Mouse (Mus musculus) embryo, embryonic 11.5 days (tissue): ENCODE data around the gene Irf2.

Source experiments
- DNase-seq: peaks from one replicate; pipeline ENCODE4 v3.0.0-alpha.2; 2012; ENCODE audit warnings: low read depth, low spot score

Gene Irf2

GRCm38 (mm10) chr8:46755731-46756333 lies 16.3 kb downstream of the Irf2 start:
- no peak for DNase-seq

GRCm38 (mm10) chr8:46757613-46758012 lies 18.1 kb downstream of the Irf2 start:
- DNase-seq: no peak

- DNase-seq: no peak
Measured at GRCm38 (mm10) chr8:46758131-46758530, 18.6 kb downstream of the Irf2 start.

GRCm38 (mm10) chr8:46758676-46759075 lies 19.1 kb downstream of the Irf2 start:
- no peak for DNase-seq

- DNase-seq: no peak
Measured at GRCm38 (mm10) chr8:46759562-46759961, 20.0 kb downstream of the Irf2 start.

DNA sequence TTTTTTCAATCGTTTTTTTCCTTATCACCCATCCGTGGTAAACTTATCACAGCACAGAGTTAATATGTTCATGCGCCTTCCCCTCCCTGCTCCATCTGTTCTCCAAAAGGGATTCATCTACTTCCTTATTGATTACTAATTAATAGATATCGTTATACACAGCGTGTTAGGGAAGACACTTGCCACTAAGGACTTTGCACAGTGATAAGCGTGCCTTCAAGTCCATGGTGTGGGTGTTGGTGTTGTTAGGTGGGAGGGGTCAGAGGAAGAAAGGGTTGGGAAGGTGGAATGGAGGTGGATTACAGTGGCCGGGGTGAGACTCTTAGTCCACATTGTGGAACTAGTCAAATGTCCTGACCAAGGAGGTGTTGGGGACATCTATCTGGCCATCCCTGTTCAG lies 21.2 kb downstream of the Irf2 start:
- DNase-seq: no peak

DNA sequence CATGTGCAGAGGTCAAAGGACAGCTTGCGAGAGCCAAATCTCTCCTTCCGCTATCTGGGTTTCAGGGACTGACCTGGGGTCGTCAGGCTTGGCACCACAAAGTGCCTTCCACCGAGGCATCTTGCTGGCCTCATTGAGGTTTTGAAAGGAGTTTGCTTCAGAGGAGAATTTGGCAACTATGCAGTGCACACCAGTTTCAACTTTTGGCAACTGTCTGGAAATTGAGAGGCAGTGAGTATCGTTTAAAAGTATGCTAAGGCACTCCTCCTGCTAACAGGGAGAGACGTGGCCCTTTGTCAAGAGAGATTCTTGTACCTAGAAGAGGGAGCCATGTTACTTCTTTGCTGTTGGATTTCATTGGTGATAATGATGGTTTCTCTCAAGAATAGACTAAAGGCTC lies 21.9 kb downstream of the Irf2 start:
- DNase-seq: no peak

- DNase-seq: no peak
Measured at GRCm38 (mm10) chr8:46769408-46770180, 30.1 kb downstream of the Irf2 start.

- no peak for DNase-seq
Measured at GRCm38 (mm10) chr8:46770905-46771516, 31.5 kb downstream of the Irf2 start.

DNA sequence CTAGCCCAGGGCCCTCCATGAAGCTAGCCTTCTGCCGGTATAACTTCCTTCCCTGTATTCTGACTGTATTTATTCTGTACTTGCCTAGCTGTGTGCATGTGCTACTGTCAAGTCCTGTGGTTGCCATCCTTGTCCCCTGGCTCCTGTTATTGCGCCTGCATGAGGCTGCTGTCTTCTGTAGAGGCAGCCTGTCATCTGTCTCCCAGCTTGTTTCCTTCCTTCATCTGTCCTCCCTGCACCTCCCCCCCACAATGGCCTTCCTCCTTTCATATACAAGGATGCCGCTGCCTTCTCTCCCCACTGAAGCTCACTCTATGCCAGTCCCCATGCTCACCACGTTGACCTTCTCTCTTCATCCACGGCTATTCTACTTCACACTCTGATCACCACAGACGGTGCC lies 33.3 kb downstream of the Irf2 start:
- no peak for DNase-seq

GRCm38 (mm10) chr8:46777760-46778460 lies 38.4 kb downstream of the Irf2 start:
- no peak for DNase-seq

DNA sequence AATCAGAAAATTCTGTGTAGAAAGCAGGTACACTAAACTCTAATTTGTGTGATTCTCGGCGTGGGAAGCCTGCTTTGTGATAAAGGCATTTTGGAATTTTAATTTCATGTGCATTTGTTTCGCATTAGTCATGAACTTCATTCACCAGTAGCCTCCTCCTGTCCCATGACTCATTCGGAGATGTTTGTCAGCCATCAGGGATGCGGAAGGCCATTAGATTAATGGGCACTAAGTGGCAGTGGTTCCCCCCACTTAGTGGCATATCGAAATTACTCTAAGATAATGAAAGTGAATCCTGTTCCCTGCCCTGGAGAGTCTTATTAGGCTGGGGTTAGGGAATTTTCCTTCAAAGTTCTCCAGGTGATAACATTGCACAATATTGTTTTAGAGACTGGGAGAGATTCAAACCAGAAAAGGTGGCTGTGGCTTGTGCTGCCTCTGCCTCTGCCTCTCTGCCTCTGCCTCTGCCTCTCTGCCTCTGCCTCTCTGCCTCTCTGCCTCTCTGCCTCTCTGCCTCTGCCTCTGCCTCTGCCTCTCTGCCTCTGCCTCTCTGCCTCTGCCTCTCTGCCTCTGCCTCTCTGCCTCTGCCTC lies 41.6 kb downstream of the Irf2 start:
- no peak for DNase-seq

GRCm38 (mm10) chr8:46782254-46782653 lies 42.7 kb downstream of the Irf2 start:
- no peak for DNase-seq

DNA sequence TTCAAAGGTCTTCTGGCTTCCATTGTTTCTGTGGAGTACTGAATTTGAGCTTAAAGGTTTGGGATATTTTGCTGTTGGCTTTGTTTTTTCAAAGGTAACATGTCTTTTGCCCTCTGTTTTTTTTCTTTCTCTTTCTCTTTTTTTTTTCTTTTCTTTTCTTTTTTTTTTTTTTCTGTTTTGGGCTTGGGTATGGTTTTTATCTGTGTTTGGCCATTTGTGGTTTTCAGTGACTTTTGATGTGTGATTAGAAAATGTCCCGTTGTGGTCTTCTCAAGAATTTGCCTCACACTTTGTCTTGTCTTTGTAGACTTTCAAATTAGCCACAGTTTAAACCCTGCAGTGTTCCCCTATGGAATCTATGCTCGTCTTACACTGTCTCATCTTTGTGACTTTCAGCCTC lies 45.5 kb downstream of the Irf2 start:
- no peak for DNase-seq

DNA sequence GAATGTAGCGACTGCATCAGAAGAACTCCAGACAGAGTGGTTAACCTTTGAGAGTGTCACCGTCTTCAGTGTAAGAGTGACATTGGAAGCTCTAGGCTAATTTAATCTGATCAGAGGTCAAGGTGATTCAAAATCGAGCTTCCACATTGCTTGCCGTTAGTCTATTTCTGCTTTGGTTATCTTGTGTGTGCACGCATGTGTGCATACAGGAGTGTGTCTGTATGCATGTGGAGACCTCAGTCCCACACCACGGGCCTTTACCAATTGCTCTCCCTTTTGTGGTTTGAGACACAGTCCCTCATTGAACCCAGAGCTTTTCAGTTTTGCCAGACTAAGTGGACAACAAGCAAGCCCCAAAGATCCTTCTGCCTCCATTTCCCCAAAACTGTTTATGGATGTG lies 46.4 kb downstream of the Irf2 start:
- DNase-seq: no peak

DNA sequence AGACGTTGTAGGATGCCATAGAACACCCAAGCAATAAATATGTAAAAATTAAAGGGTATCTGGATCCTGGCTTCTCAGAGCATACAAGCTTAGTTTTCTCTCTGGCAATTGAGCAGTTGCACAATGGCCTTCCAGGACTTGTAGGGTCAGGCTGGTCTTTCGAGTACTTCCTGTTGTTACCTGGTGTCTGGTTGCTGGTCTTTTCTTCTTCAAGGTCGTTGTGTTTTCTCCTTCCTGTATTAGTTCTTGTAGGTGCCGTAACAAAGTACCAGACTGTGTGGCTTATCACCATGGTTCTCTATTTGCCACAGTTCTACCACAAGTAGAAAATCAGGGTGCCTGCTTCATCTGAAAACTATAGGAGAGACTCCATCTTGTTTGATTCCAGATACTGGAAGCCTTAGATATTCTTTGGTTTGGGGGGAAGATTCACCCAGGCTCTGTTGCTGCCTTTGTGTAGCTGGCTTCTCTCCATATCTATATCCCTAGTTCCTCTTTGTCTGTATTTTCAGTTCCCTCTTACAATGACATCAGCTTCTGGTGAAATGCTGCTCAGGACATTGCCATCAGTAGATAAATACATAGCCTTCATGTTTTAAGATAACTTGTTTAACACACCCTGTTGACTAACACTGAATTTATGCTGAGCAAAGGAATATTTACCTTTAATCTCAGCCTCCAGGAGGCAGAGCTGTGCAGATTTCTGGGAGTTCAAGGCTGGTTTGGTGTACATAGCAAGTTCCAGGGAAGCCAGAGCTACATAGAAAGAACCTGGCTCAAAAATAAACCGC lies 49.8 kb downstream of the Irf2 start:
- DNase-seq: no peak

DNA sequence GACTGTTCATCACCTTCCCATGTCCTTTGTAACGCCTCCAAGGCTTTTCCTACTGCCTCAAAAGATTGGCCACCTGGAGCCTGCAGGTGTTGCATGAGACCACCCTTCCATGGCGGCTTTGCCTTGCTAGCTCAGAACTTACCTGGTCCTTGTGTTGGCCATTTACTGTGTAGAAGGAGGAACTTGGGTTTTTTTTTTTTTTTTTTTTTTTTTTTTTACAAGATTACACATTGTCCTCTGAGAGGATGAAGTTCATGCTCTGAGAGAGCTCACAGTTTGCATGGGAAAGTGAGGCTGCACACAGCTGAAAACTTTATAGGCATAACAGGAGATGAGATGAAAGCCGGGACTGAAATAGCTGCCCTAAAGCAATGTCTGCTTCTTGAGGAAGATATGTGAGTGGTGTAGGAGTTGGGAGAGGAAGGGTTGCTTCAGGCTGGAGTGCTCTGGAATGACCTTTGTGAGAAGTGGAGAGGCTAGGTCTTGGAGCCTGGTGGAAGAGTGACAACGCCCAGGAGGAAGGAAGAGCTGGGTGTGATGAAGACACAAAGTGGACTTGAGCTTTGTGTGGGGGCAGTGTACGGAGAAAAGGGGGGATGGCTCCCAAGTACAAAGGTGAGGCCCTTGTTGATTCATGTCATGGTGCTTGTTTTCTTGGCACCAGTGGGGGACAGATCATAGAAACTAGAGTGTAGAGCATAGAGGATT lies 52.3 kb downstream of the Irf2 start:
- no peak for DNase-seq

DNA sequence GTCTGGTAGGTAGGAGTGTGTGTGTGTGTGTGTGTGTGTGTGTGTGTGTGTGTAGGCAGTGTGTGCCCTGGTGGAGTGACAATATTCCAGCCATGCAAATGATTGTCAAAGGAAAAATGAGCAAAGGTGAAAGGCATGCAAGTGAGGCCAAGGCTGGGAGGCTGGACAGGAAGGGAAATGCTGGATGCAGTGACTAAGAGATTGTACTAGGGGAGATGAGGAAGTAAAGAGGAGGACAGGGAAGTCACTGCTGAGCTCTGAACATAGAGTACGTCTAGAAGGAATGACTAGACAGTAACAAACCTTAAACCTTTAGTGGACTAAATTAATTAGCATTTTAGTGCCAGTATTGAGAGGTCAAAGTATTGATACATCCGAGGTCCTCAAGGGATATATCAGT lies 53.1 kb downstream of the Irf2 start:
- DNase-seq: no peak

GRCm38 (mm10) chr8:46793248-46793647 lies 53.7 kb downstream of the Irf2 start:
- DNase-seq: no peak

- DNase-seq: no peak
Measured at GRCm38 (mm10) chr8:46794317-46794716, 54.8 kb downstream of the Irf2 start.

- no peak for DNase-seq
Measured at GRCm38 (mm10) chr8:46799212-46799611, 59.7 kb downstream of the Irf2 start.
